Mouse (Mus musculus) embryonic facial prominence, embryonic 14.5 days (tissue): Measurements from ENCODE around the gene Unc13a. TPM values are rescaled to one million over a fixed set of nuclear protein-coding genes. Genes with fewer than 3 reads are reported as not detected.
"Not testable (repeated sequence)": the region's sequence is repeated elsewhere in the genome, so short reads cannot be mapped to it uniquely, and the experiment has no call there.

Experiments
- ATAC-seq: fragments of 200-750 bp; cut with Nextera tagmentation; 2 replicates; pipeline ENCODE4 v1.8.0; 2017; ENCODE audit warnings: low read depth, moderate number of reproducible peaks, moderate TSS enrichment
- DNase-seq: peaks from one replicate; pipeline ENCODE4 v3.0.0-alpha.2; 2015; ENCODE audit warnings: low spot score
- H3K27ac ChIP-seq: fragments of 300-500 bp; sonication (generic); replicated peaks from 2 replicates; pipeline ENCODE4 v1.5.1; 2014; ENCODE audit warnings: low read depth, mild to moderate bottlenecking, low read length, moderate library complexity
- H3K27me3 ChIP-seq: fragments of 300-500 bp; sonication (generic); replicated peaks from 2 replicates; pipeline ENCODE4 v1.6.1; 2014; ENCODE audit warnings: low read length; ENCODE audit not compliant: control insufficient read depth, insufficient read depth
- H3K36me3 ChIP-seq: fragments of 300-500 bp; sonication (generic); 2 replicates; pipeline ENCODE4 v1.6.1; 2014; ENCODE audit warnings: low read length, mixed read lengths; ENCODE audit not compliant: control insufficient read depth, insufficient read depth
- H3K4me1 ChIP-seq: fragments of 300-500 bp; sonication (generic); 2 replicates; pipeline ENCODE4 v1.6.1; 2014; ENCODE audit warnings: antibody characterized with exemption, low read length; ENCODE audit not compliant: control insufficient read depth, insufficient read depth
- H3K4me2 ChIP-seq: fragments of 300-500 bp; sonication (generic); 2 replicates; pipeline ENCODE4 v1.6.1; 2014; ENCODE audit warnings: low read depth, mild to moderate bottlenecking, low read length, moderate library complexity, mixed read lengths
- H3K4me3 ChIP-seq: fragments of 300-500 bp; sonication (generic); 2 replicates; pipeline ENCODE4 v1.5.1; 2014; ENCODE audit warnings: low read depth, mild to moderate bottlenecking, low read length
- H3K9ac ChIP-seq: fragments of 300-500 bp; sonication (generic); 2 replicates; pipeline ENCODE4 v1.6.1; 2014; ENCODE audit warnings: low read depth, mild to moderate bottlenecking, low read length, moderate library complexity, mixed read lengths
- H3K9me3 ChIP-seq: fragments of 300-500 bp; sonication (generic); 2 replicates; pipeline ENCODE4 v1.6.1; 2016; ENCODE audit warnings: low read length; ENCODE audit not compliant: control insufficient read depth
- WGBS: fragments of 180-500 bp; shearing (Covaris S2); extraction: QIAGEN DNeasy Blood & Tissue Kit; methylation state at CpG from one replicate; pipeline ENCODE4 v1.1.7; 2014; 5-methylcytosine and 5-hydroxymethylcytosine counted together
- polyA plus RNA-seq: library from polyadenylated mRNA; unstranded; fragments of >200 nt; fragmentation: Nextera tagmentation; extraction: Ambion mirVana; gene quantifications from 2 replicates; pipeline ENCODE4 v1.2.1, GENCODE M21; 2014

Gene Unc13a
- polyA plus RNA-seq, 1 experiment from 2014 or later: 1.1 TPM

DNA sequence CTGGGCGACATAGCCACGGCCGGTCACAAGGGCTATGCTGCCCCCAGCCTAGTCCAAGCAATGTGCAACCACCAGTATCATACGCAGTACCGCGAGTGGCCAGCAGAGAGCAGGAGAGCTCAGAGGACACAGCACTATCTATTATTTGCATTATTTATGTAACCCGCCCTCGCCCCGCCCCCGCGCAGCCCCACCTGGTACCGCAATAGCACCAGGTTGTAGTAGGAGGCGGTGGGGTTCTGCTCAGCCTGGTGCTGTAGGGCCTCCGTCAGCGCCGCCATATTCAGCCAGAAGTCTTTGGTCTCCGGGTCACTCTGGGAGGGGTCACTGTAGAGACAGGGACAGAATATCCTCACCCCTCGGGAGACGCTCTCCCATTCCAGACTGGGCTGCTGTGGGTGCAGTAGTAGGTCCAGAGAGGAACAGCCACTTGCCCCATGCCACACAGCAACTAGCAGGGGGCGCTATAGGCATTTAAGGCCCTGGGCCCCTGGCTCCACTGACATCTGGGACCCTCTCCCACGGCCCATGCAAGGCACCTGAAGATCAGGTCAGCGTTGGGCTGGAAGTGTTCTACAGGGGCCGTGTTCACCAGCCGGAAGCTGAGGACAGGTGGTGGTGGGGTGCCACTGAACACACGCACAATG, 38.4 kb upstream of the Unc13a start:
- H3K4me3 ChIP-seq: peak overlapping the region; percentile 16; the same call in 1 of the 2 replicates
- no peaks in the 10 kb centered on the region for H3K36me3 ChIP-seq
- peak; percentile 64 for ATAC-seq
- H3K9ac ChIP-seq: no peak overlapping the region; the same call in 1 of the 2 replicates
- H3K9me3 ChIP-seq: no peaks in the 10 kb centered on the region
- H3K4me2 ChIP-seq: peak overlapping the region; percentile 46
- 24% methylated on average over 22 of the region's 25 CpGs for WGBS
- no peak overlapping the region for H3K27ac ChIP-seq
- peak; percentile 61 for DNase-seq
- H3K4me1 ChIP-seq: no peaks in the 10 kb centered on the region
- peaks cover 27% of the 10 kb centered on the region for H3K27me3 ChIP-seq

DNA sequence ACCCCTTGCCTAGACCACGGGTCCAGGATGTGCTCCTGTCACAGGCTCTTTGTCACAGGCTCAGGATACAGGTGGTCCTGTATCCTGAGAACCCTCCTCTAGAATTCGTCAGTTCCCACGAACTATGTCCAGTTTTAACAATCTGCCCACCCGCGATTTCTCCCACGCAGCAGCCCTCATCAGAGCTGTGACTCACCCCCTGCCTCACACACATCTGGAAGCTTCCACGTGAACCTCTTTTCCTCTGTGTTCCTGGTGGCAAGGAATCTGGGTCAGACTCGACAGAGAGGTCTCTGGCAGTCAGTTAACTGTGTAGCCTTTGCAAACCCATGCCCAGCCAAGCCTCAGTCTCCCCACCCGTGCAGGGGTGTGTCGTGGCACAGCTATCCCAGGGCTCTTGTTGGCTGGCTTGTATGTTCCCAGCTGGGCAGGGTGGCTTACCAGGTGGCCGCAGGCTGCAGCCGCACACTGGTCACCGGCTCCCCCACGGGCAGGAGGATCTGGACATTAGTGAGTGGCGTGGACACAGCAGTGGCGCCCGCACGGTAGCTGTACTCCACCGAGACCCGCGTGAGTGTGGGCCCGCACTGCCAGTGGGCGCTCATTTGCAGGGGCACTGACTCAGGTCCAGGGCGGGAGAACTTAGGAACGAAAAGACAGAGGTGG, 37.7 kb upstream of the Unc13a start:
- Histone ChIP-seq H3K9me3 (no peaks in the 10 kb centered on the region), H3K4me3 (no peak overlapping the region), H3K9ac (no peak overlapping the region; the same call in 1 of the 2 replicates), H3K27me3 (peaks cover 27% of the 10 kb centered on the region), H3K27ac (no peak overlapping the region), H3K4me2 (peak overlapping the region; percentile 46), H3K4me1 (no peaks in the 10 kb centered on the region), H3K36me3 (no peaks in the 10 kb centered on the region)
- ATAC-seq (no peak), DNase-seq (no peak)
- 32% methylated on average over 25 of the region's 25 CpGs for WGBS

DNA sequence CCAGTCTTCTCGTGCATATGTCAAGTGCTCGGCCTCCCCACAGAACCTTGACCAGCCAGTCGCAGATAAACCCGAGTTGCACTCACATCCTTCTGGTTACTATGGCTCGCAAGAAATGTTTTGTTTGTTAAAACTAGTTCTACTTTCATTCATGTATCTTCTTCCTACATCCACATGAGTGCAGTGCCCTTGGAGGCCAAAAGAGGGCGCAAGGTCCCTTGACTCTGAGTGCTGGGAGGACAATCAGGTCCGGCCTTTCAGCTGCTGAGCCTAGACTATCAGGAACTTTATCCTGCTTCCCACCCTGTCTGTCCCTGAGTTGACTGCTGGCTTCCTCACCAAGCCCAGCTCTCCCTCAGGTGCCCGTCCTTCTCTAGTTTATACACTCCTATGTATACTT, 36.3 kb upstream of the Unc13a start:
- no peak overlapping the region for H3K9ac ChIP-seq
- peaks cover 30% of the 10 kb centered on the region for H3K27me3 ChIP-seq
- 27% methylated on average over 8 of the region's 8 CpGs for WGBS
- no peaks in the 10 kb centered on the region for H3K9me3 ChIP-seq
- H3K4me1 ChIP-seq: no peaks in the 10 kb centered on the region
- ATAC-seq (no peak), DNase-seq (no peak)
- no peak overlapping the region for H3K4me2 ChIP-seq
- no peak overlapping the region for H3K4me3 ChIP-seq
- no peak overlapping the region for H3K27ac ChIP-seq
- no peaks in the 10 kb centered on the region for H3K36me3 ChIP-seq

DNA sequence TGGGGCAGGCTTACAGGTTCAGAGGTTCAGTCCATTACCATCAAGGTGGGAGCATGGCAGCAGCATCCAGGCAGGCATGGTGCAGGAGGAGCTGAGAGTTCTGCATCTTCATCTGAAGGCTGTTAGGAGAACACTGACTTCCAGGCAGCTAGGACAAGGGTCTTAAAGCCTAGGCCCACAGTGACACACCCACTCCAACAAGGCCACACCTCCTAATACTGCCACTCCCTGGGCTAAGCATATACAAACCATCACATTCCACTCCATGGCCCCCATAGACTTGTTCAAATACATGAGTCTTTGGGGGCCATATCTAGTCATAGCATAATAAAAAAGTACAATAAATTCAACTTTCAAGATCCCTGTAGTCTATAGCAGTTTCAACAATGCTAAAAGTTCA, 31.8 kb upstream of the Unc13a start:
- not testable (repeated sequence) for H3K4me2 ChIP-seq, H3K4me1 ChIP-seq, H3K9me3 ChIP-seq, DNase-seq, H3K4me3 ChIP-seq, H3K27ac ChIP-seq, ATAC-seq, H3K36me3 ChIP-seq, H3K9ac ChIP-seq
- peaks cover 60% of the 10 kb centered on the region for H3K27me3 ChIP-seq

DNA sequence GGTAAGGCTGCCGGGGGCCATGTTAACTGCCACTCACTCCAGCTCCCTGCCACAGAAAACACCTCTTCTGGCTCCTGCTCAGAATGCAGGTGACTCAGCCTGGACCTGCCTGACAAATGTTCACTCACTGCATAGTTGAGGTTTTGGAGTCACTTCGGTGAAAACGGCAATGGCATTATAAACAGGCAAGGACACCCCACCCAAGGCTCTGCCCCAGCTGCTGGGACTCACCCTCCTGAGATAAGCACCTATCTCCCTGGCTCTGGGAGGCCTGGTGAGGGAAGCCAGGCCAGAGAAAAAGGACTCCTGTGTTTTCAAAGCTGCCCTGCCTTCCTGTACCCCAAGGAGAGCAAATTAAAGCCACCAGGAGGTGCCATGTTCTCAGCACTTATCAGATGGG, 31.4 kb upstream of the Unc13a start:
- DNase-seq (no peak), ATAC-seq (no peak)
- H3K9ac ChIP-seq: no peak overlapping the region
- no peaks in the 10 kb centered on the region for H3K9me3 ChIP-seq
- H3K36me3 ChIP-seq: no peaks in the 10 kb centered on the region
- no peak overlapping the region for H3K4me3 ChIP-seq
- no peak overlapping the region for H3K27ac ChIP-seq
- H3K4me1 ChIP-seq: no peaks in the 10 kb centered on the region
- peaks cover 57% of the 10 kb centered on the region for H3K27me3 ChIP-seq
- no peak overlapping the region for H3K4me2 ChIP-seq
- 82% methylated on average over 3 of the region's 3 CpGs for WGBS

DNA sequence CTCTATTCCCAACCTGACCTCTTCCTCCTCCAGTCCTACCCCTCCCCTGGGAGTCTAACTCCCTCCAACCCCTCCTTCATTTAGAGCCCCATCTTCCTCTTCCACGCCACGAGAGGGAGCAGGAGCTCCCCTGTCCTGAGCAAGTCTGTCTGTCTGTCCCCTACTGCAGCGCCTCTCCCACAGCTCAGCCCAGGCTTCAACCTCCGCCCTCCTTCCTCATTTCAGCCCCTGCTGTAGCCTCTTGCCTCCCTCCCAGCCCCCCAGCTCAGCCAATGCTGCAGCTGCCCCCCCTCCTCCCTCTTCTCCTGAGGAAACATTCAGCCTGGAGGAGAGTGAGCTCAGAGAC, 30.5 kb upstream of the Unc13a start:
- ATAC-seq (no peak), DNase-seq (no peak)
- no peaks in the 10 kb centered on the region for H3K4me1 ChIP-seq
- H3K9me3 ChIP-seq: no peaks in the 10 kb centered on the region
- 36% methylated on average over 4 of the region's 4 CpGs for WGBS
- H3K27ac ChIP-seq: no peak overlapping the region
- H3K9ac ChIP-seq: no peak overlapping the region
- H3K36me3 ChIP-seq: no peaks in the 10 kb centered on the region
- H3K27me3 ChIP-seq: peaks cover 49% of the 10 kb centered on the region
- H3K4me3 ChIP-seq: no peak overlapping the region
- no peak overlapping the region for H3K4me2 ChIP-seq

DNA sequence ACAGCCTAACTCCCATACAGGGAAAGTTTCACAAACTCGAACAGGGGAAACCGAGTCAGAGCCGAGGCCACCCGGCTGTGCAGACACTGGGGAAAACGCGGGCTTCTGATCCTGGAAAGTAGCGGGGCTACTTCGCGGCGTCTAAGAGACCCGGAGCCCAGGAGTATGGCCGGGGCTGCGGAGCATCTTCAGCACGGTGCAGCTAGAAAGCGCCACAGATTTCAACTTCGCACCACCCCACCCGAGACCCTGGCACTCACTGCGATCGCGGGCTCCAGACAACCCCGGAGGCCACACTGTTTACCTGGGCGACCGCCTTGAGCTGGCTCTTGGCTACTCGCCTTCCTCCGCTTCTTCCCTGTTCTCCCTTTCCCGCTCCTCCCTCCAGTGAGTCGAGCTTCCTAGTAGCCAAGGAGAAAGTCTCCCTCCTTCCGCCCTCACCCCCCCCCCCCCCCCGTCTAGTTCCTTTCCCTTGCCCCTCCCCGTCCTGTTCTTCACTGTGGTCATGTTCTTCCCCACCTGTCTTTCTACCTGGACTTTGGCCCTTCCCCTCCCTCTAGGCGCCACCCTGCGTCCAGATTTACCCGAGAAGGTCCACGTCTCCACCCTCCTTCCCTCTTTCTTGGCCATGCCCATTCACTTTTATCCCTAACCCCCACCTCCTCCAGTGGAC, 30.0 kb upstream of the Unc13a start, which contains the start of gene B3gnt3:
Gene B3gnt3 (minus strand): TSS at position 376 of the 673 bp plus-strand sequence.
- Histone ChIP-seq H3K9ac (peak within 1 kb of the TSS; percentile 14; the same call in 1 of the 2 replicates), H3K9me3 (no peaks in the 10 kb centered on the region), H3K27me3 (peaks cover 52% of the 10 kb centered on the region), H3K4me3 (peak within 1 kb of the TSS; percentile 24), H3K4me2 (peak within 1 kb of the TSS; percentile 39), H3K4me1 (no peaks in the 10 kb centered on the region), H3K27ac (no peak within 1 kb of the TSS), H3K36me3 (no peaks in the 10 kb centered on the region)
- 23% methylated on average over 28 of the region's 34 CpGs for WGBS
- DNase-seq (no peak), ATAC-seq (no peak)

DNA sequence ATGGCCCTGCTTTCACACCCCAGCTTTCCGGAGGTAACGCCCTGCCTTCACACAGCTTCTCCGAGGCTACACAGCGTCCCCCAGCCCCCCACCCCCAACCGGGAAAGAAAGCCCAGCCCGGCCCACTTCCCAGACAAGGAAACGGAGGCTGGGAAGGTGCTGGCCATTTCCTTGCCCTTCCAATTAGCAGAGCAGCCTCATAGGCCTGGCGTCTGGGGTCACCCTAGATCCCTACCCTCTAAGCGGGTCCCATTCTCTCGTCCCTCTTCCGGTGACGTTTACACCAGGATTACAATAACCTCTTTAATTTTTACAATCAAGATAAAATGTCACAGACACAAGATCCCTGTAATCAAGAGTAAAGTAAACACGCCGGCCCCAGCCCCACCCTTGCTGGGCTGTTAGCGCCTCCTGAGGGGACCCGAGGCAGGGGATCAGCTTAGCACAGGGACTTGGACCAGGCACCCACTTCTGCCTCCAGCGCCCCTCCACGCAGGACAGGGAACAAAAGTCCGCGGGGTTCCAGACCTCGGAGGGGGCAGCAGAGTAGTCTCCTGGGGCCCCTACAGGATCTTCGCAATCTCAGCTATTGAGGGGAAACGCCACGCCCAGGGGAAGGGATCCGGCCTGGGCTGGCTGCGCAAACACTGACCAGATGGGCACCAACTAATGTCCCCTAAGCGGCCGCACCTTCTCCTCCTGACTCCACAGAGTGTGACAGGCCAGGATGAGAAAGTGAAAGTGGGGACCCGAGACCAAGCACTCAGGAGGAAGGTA, 29.1 kb upstream of the Unc13a start:
- Histone ChIP-seq H3K27ac (no peak overlapping the region), H3K9me3 (no peaks in the 10 kb centered on the region), H3K4me3 (peak overlapping the region; percentile 24), H3K27me3 (peaks cover 55% of the 10 kb centered on the region), H3K9ac (peak overlapping the region; percentile 14; the same call in 1 of the 2 replicates), H3K36me3 (no peaks in the 10 kb centered on the region), H3K4me1 (no peaks in the 10 kb centered on the region), H3K4me2 (peak overlapping the region; percentile 39)
- no peak for ATAC-seq
- DNase-seq: no peak
- 10% methylated on average over 29 of the region's 29 CpGs for WGBS
